23 mouse cellular contexts compared by ENCODE assay signal in genomic region chr1:80039161-80039560, GRCm38 (mm10).
DNase-seq lines count a peak whose midpoint lies in the region; ATAC-seq lines count a peak whose summit lies in the region.
"Had no signal": no experiment of that assay in that cellular context is flagged by ENCODE, and none has a peak within 500 bp of the region (broad histone marks: within the 10 kb centered on the region; RNA-seq: fewer than 3 reads in every experiment).

No protein-coding gene starts in this region.

- peak overlapping the region; percentile 4 for H3K4me3 ChIP-seq in megakaryocyte, embryonic 14.5 days (replicated peaks)
- H3K4me3 ChIP-seq: embryonic facial prominence, embryonic 13.5 days; embryonic facial prominence, embryonic 15.5 days; erythroblast, embryonic 14.5 days; forebrain, embryonic 10.5 days; forebrain, embryonic 12.5 days had no signal

- peaks cover 12% of the 10 kb centered on the region for H3K36me3 ChIP-seq in megakaryocyte, embryonic 14.5 days (replicated peaks; ENCODE audit: low read length)
- H3K36me3 ChIP-seq: embryonic facial prominence, embryonic 13.5 days; embryonic facial prominence, embryonic 15.5 days; forebrain, embryonic 10.5 days; forebrain, embryonic 12.5 days had no signal

- no peaks in the 10 kb centered on the region for H3K27me3 ChIP-seq in megakaryocyte, embryonic 14.5 days (replicated peaks)
- H3K27me3 ChIP-seq: embryonic facial prominence, embryonic 13.5 days; embryonic facial prominence, embryonic 15.5 days had no signal

- ATAC-seq in megakaryocyte, adult 5-6 weeks (ENCODE audit: poor library complexity, severe bottlenecking) = no peak
- ATAC-seq: forebrain, embryonic 14.5 days had no signal

- peaks cover 15% of the 10 kb centered on the region for H3K9me3 ChIP-seq in megakaryocyte, embryonic 14.5 days
- H3K9me3 ChIP-seq: embryonic facial prominence, embryonic 13.5 days; embryonic facial prominence, embryonic 15.5 days; forebrain, embryonic 10.5 days; forebrain, embryonic 12.5 days had no signal

- DNase-seq in heart, adult 11 months = peak; percentile 94
- no peak for DNase-seq in heart, postnatal 4 days
- DNase-seq in testis, postnatal 14 days (ENCODE audit: low spot score) = peak; percentile 5
- DNase-seq in testis, postnatal 10 days (ENCODE audit: low spot score) = no peak
- DNase-seq in lung, postnatal 10 days = no peak
- DNase-seq: adrenal gland, adult 2 months; adrenal gland, postnatal 10 days; adrenal gland, postnatal 25 days; cerebellum, adult 11 months; cerebellum, adult 18-20 months; cerebellum, adult 8-10 months; cerebellum, adult 9-11 months; cerebellum, postnatal 14 days; cerebellum, postnatal 36 days; embryo, embryonic 11 days had no signal

- H3K4me1 ChIP-seq in megakaryocyte, embryonic 14.5 days = peaks cover 40% of the 10 kb centered on the region
- H3K4me1 ChIP-seq: embryonic facial prominence, embryonic 13.5 days; embryonic facial prominence, embryonic 15.5 days; forebrain, embryonic 12.5 days had no signal

Comparison
In these comparisons a context has a peak if more than half of its experiments do, and no peak if none do; other contexts are left out.
1. DNase-seq: peak in heart, adult 11 months (single experiment) and testis, postnatal 14 days (single experiment); none in heart, postnatal 4 days (single experiment), testis, postnatal 10 days (single experiment) and lung, postnatal 10 days (single experiment).